Mouse (Mus musculus) yolk sac, embryonic 10.5 days (tissue): ENCODE results near the gene Tnfrsf1a.
A peak's percentile ranks its signal among the peaks of the same experiment; 100 is the strongest.

Experiments
- DNase-seq: peaks from one replicate; pipeline ENCODE4 v3.0.0-alpha.2; 2017; ENCODE audit warnings: low spot score

The Tnfrsf1a gene

GRCm38 (mm10) chr6:125385066-125385974, 36.2 kb downstream of the Tnfrsf1a start:
- DNase-seq, result no peak

GRCm38 (mm10) chr6:125386080-125386479, 36.9 kb downstream of the Tnfrsf1a start:
- DNase-seq, result no peak

GRCm38 (mm10) chr6:125389853-125390252, 40.7 kb downstream of the Tnfrsf1a start:
- DNase-seq, result no peak

GRCm38 (mm10) chr6:125405461-125406382, 56.6 kb downstream of the Tnfrsf1a start:
- DNase-seq, result no peak

- DNase-seq, result no peak
Measured at GRCm38 (mm10) chr6:125407224-125407623, 58.1 kb downstream of the Tnfrsf1a start.

GRCm38 (mm10) chr6:125407657-125408056, 58.5 kb downstream of the Tnfrsf1a start:
- DNase-seq, result no peak

- DNase-seq, result no peak
Measured at GRCm38 (mm10) chr6:125410551-125410950, 61.4 kb downstream of the Tnfrsf1a start.

- DNase-seq, result peak; percentile 46
Measured at GRCm38 (mm10) chr6:125410995-125411547, 61.9 kb downstream of the Tnfrsf1a start.

GRCm38 (mm10) chr6:125411661-125412060, 62.5 kb downstream of the Tnfrsf1a start:
- DNase-seq, result no peak
